Mouse (Mus musculus) cerebellum, adult 8-10 months (tissue): Measurements from ENCODE around the gene Snurf.

Experiments
- DNase-seq: peaks from one replicate; pipeline ENCODE4 v3.0.0; 2022

The Snurf gene

DNA sequence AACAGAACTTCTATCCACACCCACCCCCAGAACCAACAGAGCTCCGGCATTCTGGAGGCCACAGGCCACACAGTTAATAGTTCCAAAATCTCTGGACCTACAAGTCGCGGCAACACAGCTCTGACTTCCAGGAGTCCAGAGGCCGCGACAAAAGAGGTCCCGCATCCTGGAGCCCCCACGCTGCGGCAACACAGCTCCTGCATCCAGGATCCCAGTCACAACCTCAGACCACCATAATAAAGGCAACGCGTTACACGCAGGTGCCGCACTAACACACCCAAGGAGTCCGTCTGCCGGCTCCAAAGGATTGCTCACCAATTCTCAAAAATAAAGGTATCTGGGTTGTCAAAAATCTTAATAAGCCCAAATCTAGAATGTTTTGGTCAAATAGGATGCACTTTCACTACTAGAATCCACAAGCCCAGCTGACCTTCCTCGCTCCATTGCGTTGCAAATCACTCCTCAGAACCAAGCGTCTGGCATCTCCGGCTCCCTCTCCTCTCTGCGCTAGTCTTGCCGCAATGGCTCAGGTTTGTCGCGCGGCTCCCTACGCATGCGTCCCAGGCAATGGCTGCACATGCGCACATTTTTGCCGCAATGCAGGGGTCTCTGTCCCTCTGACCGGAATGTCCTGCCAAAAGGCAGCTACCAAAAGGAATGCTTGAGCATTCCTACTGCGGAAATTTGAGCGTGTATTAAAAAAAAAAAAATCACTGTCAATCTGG, at the start of gene Snurf, which contains the start of gene Gm38393:
Gene Snurf, minus strand, starts transcription at position 444 of the 725 bp plus-strand sequence.
Gene Gm38393, minus strand, starts transcription at position 459 of the 725 bp plus-strand sequence.
- DNase-seq = peak; percentile 90

DNA sequence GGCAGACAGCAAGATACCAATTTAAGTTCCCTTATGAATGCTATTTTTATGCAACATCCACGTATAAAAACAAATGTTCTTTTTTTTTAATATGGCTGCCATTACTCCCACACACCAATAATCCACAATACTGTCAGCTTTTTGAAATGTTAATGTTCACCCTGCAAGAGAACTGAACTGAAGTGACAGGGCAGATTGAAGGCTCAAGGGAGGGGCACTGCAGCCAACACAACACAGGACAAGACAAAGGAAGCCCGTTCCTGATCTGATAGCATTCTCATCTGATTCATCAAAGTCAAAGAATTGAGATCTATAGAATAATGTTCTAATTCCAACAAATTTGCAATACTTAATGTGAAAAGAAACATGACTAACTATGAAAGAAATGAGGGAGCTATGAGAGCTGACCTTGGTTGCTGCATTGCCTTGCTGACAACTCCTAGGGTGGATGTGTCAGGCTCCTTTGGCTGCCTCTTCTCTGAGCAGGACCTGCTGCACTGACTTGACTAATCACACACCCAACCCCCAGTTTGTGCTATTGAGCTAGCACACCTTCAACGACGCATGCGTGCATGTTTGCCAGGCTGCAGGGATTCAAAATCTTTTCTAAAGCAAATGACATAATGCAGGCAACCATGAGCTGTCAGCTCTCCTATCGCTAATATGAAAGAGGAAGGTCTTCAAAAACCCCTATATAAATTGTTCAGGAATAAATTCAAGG, 42.8 kb upstream of the Snurf start:
- DNase-seq = peak; percentile 58

- no peak for DNase-seq
Measured at GRCm38 (mm10) chr7:60013186-60013585, 8.3 kb upstream of the Snurf start.

DNA sequence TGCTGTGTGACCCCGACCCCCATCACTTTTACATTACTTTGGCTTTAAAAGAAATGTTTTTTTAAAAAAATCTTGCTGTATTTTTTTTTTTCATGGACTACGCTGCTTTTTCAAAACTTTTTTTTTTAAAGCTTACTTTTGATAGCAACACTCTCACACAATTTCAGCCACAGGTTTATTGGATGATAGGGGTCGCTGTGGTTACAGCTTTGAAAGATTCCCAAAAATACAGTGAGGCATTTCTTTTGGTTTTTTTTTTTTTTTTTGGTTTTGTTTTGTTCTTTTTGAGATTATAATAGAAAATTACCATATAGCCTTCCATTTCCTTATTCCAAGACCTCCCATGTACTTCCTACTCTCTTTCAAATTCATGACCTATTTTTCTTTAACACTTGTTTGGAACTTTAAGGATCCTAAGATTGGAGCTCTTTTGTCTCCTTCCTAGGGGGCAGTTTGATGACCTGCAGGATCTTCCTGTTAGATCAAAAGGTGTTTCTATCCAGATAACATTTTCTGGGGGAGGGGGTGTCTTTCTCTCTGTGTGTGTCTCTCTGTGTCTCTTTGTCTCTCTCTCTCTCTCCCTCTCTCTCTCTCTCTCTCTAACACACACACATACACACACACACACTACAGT, 3.0 kb upstream of the Snurf start:
- DNase-seq = no peak

- no peak for DNase-seq
Measured at GRCm38 (mm10) chr7:60006262-60006661, 1.4 kb upstream of the Snurf start.

DNA sequence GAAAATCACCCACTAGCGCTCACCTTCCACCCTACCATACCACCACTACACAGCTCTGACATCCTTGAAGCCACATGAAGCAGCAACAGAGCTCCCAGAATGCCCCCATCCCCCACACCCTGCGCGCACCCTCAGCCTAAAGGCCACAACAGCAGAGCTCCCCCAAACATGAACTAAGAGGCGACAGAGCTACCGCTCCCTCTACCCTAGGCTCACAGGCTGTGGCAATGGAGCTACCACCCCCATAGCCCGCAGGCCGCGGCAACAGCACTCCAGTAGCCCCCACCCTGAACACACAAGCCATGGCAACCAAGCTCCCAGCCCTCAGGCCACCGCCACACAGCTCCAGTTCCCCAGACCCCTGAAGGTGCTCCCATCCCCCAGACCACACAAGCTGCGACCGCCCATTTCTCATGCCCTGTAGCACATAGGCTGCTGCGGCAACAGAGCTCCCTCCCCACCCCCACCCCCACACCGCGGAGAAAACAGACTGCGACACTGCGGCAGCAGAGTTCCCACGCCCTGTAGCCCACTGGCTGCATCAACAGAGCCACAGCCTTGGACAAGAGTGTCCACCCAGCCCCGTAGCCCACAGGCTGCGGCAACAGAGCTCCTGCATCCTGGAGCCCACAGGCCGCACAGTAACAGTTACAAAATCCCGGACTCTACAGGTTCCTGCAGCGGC, 786 bp downstream of the Snurf start:
- DNase-seq = peak; percentile 44

DNA sequence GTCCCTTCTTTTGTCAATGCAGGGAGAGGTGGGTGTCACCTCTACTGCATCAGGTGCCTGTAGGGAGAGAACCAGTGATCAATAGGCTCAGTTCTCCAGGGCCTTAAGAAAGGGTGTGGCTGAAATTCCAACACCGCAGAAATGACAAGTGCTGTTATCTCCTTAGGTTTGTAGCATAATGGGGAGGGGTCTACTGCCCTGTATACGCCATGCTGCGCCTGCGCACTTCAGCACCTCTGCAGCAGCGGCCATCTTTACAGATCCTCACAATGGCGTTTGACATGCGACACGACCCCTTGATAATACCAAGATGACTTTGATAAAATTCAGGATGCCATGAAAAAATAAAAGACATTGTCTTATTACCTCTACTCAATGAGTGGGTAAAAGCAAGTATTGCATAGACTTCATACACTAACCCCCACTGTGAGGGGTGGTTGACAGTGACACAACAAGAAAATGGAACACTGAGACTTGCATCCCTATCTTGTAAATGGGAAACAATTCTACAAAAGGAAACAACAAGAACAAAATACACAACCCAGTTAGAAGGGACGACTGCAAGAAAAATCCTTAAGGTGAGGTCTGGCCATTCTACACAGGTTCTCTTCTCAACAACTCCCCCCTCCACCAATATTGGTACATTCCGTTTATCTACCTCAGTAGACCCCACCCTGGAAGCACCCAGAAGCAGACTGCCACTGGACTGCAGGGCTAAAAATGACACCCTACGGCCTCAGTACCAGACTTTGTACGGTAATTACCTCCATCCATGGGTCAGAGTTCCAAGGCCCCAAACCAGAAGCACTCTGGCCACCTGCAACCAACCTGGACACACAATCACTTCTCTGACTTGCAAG, 1.6 kb downstream of the Snurf start:
- DNase-seq = peak; percentile 31

DNA sequence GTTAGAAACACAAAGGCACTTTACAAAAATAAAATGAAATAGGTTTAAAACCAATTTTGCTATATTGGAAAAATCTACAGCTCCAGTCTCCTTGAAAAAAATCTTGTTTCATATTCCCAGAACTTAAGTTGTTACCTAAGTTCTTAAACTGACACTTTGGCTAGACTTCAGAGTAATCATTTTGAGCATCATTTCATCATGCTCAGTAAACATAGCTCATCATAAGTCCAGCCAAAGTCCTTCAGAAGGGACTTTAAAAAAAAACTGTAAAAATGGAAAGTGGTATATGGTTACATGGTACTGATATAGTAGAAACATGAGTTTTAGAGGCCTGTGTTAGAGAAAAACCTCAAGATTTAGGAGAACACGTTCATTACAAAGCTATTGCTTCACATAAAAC, 26.2 kb downstream of the Snurf start:
- no peak for DNase-seq
